Mouse (Mus musculus): ENCODE data around the gene Wnk2. TPM values are rescaled to one million over a fixed set of nuclear protein-coding genes. Genes with fewer than 3 reads are reported as not detected.

The Wnk2 gene
- total and polyA plus RNA-seq, 3 experiments: 0.04 TPM; not detected in 2

DNA sequence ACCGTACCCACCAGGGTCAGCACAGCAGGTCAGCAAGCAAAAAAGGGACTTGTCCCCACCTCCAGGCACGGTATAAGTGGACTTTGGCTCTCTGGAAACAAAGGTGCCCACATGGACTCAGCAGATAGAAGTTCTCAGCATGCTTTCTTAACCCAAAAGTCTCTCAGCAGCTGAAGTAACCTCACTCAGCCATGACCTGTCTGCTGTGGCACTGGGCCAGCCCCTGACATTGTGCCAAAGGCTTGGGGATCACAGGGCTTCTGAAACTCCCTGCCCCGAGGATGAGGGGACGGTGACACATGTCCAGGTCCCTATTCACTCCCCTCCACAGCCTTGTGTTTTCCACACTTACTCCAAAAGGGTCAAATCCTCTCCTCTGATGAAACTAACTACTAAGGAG, 14.7 kb downstream of the Wnk2 start:
- Histone ChIP-seq H3K36me3 (ENCODE audit: control insufficient read depth in 1 of 2, insufficient read depth in 2 of 2, low read length in 2 of 2) (no peaks in the 10 kb centered on the region), H3K9me3 (replicated peaks; ENCODE audit: insufficient read depth, low read length) (no peaks in the 10 kb centered on the region), H3K4me1 (ENCODE audit: control insufficient read depth in 1 of 2, insufficient read depth in 2 of 2, low read length in 2 of 2) (no peaks in the 10 kb centered on the region), H3K79me2 (ENCODE audit: control insufficient read depth, insufficient read depth, low read length, poor library complexity) (no peaks in the 10 kb centered on the region), H3K4me3 (ENCODE audit: control insufficient read depth in 1 of 2, insufficient read depth in 1 of 2, low read depth in 2 of 2, low read length in 2 of 2) (no peak overlapping the region), H3K9ac (ENCODE audit: control insufficient read depth, low read depth, low read length, poor library complexity, severe bottlenecking) (no peak overlapping the region), H3K27me3 (ENCODE audit: control insufficient read depth in 1 of 2, insufficient read depth in 2 of 2, low read length in 2 of 2) (peaks cover 0 to 3% of the 10 kb centered on the region in 2 experiments; a peak in 1 of 4 replicates), H3K27ac (ENCODE audit: control insufficient read depth, low read depth, low read length) (no peak overlapping the region)
- no peak for DNase-seq (ENCODE audit: low read depth, low spot score)
- TF ChIP-seq NELFE (IDR thresholded peaks at IDR 0.05; ENCODE audit: low read depth, low read length): no peak
- TF ChIP-seq TCF12 (IDR thresholded peaks at IDR 0.05; ENCODE audit: low read depth, low read length): no peak
- no peak for TF ChIP-seq ZNF384 (IDR thresholded peaks at IDR 0.05; ENCODE audit: low read depth, low read length)
- no peak for TF ChIP-seq KAT2A (conservative IDR thresholded peaks at IDR 0.05; ENCODE audit: low read depth, low read length)
- TF ChIP-seq HCFC1 (IDR thresholded peaks at IDR 0.05; ENCODE audit: low read depth, low read length): no peak
- no peak for TF ChIP-seq USF2 (IDR thresholded peaks at IDR 0.05; ENCODE audit: borderline replicate concordance in 1 of 2, insufficient read depth in 1 of 2, low read depth in 1 of 2, low read length in 2 of 2)
- no peak for TF ChIP-seq ELF1 (IDR thresholded peaks at IDR 0.05; ENCODE audit: low read depth, low read length)
- TF ChIP-seq MYB (IDR thresholded peaks at IDR 0.05; ENCODE audit: low read depth, low read length): no peak
- no peak for TF ChIP-seq POLR2AphosphoS2 (IDR thresholded peaks at IDR 0.05; ENCODE audit: low read length)
- no peak for TF ChIP-seq USF1 (IDR thresholded peaks at IDR 0.05; ENCODE audit: low read depth, low read length)
- TF ChIP-seq MAX (IDR thresholded peaks at IDR 0.05; ENCODE audit: low read length): no peak
- TF ChIP-seq JUND (IDR thresholded peaks at IDR 0.05; ENCODE audit: low read depth, low read length): no peak
- TF ChIP-seq ETS1 (IDR thresholded peaks at IDR 0.05; ENCODE audit: low read depth, low read length): no peak
- TF ChIP-seq CHD2 (IDR thresholded peaks at IDR 0.05; ENCODE audit: low read length): no peak
- no peak for TF ChIP-seq MEF2A (IDR thresholded peaks at IDR 0.05; ENCODE audit: extremely low read depth, insufficient replicate concordance, low read depth, low read length, poor library complexity, severe bottlenecking)
- TF ChIP-seq SMC3 (IDR thresholded peaks at IDR 0.05; ENCODE audit: low read depth, low read length): no peak
- TF ChIP-seq GATA1 (IDR thresholded peaks at IDR 0.05; ENCODE audit: low read depth, low read length): no peak
- TF ChIP-seq SIN3A (IDR thresholded peaks at IDR 0.05; ENCODE audit: low read length): no peak

DNA sequence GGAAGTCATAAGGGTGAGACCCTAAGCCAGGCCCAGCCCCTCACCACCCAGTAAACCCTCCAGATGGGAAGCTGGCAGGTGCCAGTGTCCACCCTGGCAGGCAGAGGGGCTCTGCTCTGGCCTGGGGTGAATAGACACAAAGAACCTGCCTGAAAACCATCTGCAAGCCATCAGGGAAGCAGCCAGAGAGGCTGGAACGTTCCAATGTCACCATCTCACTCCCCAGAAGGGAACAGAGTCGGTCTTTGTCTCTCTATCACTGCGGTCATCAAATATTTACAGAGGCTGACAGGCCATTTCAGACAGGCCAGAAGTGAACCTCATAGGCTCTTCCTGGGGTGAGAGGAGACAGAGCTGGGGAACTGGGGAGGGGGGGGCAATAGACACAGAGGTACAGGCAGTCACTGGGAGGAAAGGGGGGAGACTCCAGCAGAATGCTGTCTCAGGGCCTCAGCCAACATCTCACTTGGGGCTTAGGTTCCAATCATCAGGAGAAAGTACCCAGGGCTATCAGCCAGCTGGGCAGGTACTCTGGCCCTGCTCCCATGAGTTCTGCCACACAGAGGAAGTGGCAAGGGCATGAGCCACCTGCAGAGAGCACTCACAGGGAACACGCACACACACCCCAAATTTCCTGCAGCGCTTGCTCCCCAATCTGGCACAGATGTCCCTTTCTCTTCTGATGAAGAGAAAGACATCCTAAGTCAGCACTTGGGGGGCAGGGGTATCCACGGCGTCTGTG, 15.7 kb downstream of the Wnk2 start:
- no peaks in the 10 kb centered on the region for H3K79me2 ChIP-seq (ENCODE audit: control insufficient read depth, insufficient read depth, low read length, poor library complexity)
- no peaks in the 10 kb centered on the region for H3K36me3 ChIP-seq (ENCODE audit: control insufficient read depth in 1 of 2, insufficient read depth in 2 of 2, low read length in 2 of 2)
- no peaks in the 10 kb centered on the region for H3K4me1 ChIP-seq (ENCODE audit: control insufficient read depth in 1 of 2, insufficient read depth in 2 of 2, low read length in 2 of 2)
- no peak overlapping the region for H3K9ac ChIP-seq (ENCODE audit: control insufficient read depth, low read depth, low read length, poor library complexity, severe bottlenecking)
- H3K27ac ChIP-seq (ENCODE audit: control insufficient read depth, low read depth, low read length): no peak overlapping the region
- no peak overlapping the region for H3K4me3 ChIP-seq (ENCODE audit: control insufficient read depth in 1 of 2, insufficient read depth in 1 of 2, low read depth in 2 of 2, low read length in 2 of 2)
- TF ChIP-seq POLR2A (IDR thresholded peaks at IDR 0.05; ENCODE audit: control insufficient read depth in 1 of 2, insufficient read depth in 1 of 2, low read depth in 1 of 2, low read length in 2 of 2, poor library complexity in 1 of 2) (no peak), ZNF384 (IDR thresholded peaks at IDR 0.05; ENCODE audit: low read depth, low read length) (no peak), TAL1 (IDR thresholded peaks at IDR 0.05; ENCODE audit: low read length) (no peak), TBP (IDR thresholded peaks at IDR 0.05; ENCODE audit: low read depth, low read length) (no peak), MAX (IDR thresholded peaks at IDR 0.05; ENCODE audit: low read length) (no peak), USF2 (IDR thresholded peaks at IDR 0.05; ENCODE audit: borderline replicate concordance in 1 of 2, insufficient read depth in 1 of 2, low read depth in 1 of 2, low read length in 2 of 2) (no peak), JUND (IDR thresholded peaks at IDR 0.05; ENCODE audit: low read depth, low read length) (no peak), MEF2A (IDR thresholded peaks at IDR 0.05; ENCODE audit: extremely low read depth, insufficient replicate concordance, low read depth, low read length, poor library complexity, severe bottlenecking) (no peak), MYB (IDR thresholded peaks at IDR 0.05; ENCODE audit: low read depth, low read length) (no peak), CHD2 (IDR thresholded peaks at IDR 0.05; ENCODE audit: low read length) (no peak), RCOR1 (IDR thresholded peaks at IDR 0.05; ENCODE audit: low read depth, low read length) (no peak), TCF12 (IDR thresholded peaks at IDR 0.05; ENCODE audit: low read depth, low read length) (no peak), HCFC1 (IDR thresholded peaks at IDR 0.05; ENCODE audit: low read depth, low read length) (no peak), MAFK (IDR thresholded peaks at IDR 0.05; ENCODE audit: borderline replicate concordance, low read depth, low read length) (no peak), ETS1 (IDR thresholded peaks at IDR 0.05; ENCODE audit: low read depth, low read length) (no peak), MAZ (IDR thresholded peaks at IDR 0.05; ENCODE audit: low read depth, low read length) (no peak), UBTF (IDR thresholded peaks at IDR 0.05; ENCODE audit: borderline replicate concordance, insufficient read depth, low read depth, low read length) (no peak)
- DNase-seq (ENCODE audit: low read depth, low spot score): no peak
- peaks cover 0 to 2% of the 10 kb centered on the region in 2 experiments; a peak in 1 of 4 replicates for H3K27me3 ChIP-seq (ENCODE audit: control insufficient read depth in 1 of 2, insufficient read depth in 2 of 2, low read length in 2 of 2)
- H3K9me3 ChIP-seq (replicated peaks; ENCODE audit: insufficient read depth, low read length): no peaks in the 10 kb centered on the region
